Mouse (Mus musculus) effector memory CD4-positive, alpha-beta T cell, adult 7 months (primary cell): ENCODE results near the gene Wnt2b. TPM values are rescaled to one million over a fixed set of nuclear protein-coding genes. Genes with fewer than 3 reads are reported as not detected.

ENCODE experiments used
- polyA plus RNA-seq: library from polyadenylated mRNA; unstranded; fragments of 100-300 nt; shearing (Covaris generic); gene quantifications from one replicate; pipeline ENCODE4 v1.2.1, GENCODE M21; 2017

Gene Wnt2b
- not detected for polyA plus RNA-seq

GRCm38 (mm10) chr3:104961066-104962059 is at the start of gene Wnt2b:
Gene Wnt2b, minus strand, starts transcription at chr3:104961921.

Other genes starting within 250 kb of the Wnt2b start
- gene Ppm1j, start 180.9 kb downstream of the Wnt2b start, polyA plus RNA-seq, result 95.3 TPM
- gene Fam19a3, start 180.1 kb downstream of the Wnt2b start, polyA plus RNA-seq, result 3.0 TPM
- 39.5 TPM for gene Rhoc, start 173.5 kb downstream of the Wnt2b start, polyA plus RNA-seq
- gene Mov10, start 143.4 kb downstream of the Wnt2b start, polyA plus RNA-seq, result 27.9 TPM
- gene St7l, start 97.9 kb downstream of the Wnt2b start, polyA plus RNA-seq, result 41.6 TPM
- 354 TPM for gene Capza1, start 97.4 kb downstream of the Wnt2b start, polyA plus RNA-seq
- not detected for gene Cttnbp2nl, start 91.2 kb upstream of the Wnt2b start, polyA plus RNA-seq
- not detected for gene 4930564D02Rik, start 104.9 kb upstream of the Wnt2b start, polyA plus RNA-seq